Mouse (Mus musculus) cerebellum, postnatal 4 days (tissue): ENCODE results near the gene Plac9b.
"Not testable (repeated sequence)": the region's sequence is repeated elsewhere in the genome, so short reads cannot be mapped to it uniquely, and the experiment has no call there.

Source experiments
- DNase-seq, 2 experiments: peaks; one replicate each; pipeline ENCODE4 v3.0.0; 2022; ENCODE audit warnings: low spot score in 2 of 2, mixed read lengths in 1 of 2

Plac9b gene

DNA sequence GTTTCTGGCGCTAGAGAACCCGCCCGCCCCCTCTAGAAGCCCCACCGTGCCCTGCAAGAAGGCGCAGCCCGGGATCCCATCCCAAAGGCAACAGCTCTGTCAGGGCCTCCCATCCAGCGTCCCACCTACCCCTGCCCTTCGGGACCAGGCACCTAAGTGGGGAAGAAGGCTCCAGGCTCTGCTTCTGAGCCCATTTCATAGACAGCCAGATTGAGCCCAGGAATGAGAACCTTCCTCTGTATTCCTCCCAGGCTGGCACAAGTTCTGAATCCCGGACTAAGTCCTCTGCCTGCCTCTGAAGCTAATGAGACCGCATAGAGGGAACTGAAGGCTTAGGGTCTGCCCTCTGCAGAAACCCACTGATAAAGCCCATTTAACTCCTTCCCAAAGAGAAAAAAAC is at the start of gene Plac9b:
Plac9b (minus strand) TSS at position 101 of the 400 bp plus-strand sequence.
- DNase-seq: not testable (repeated sequence)

DNA sequence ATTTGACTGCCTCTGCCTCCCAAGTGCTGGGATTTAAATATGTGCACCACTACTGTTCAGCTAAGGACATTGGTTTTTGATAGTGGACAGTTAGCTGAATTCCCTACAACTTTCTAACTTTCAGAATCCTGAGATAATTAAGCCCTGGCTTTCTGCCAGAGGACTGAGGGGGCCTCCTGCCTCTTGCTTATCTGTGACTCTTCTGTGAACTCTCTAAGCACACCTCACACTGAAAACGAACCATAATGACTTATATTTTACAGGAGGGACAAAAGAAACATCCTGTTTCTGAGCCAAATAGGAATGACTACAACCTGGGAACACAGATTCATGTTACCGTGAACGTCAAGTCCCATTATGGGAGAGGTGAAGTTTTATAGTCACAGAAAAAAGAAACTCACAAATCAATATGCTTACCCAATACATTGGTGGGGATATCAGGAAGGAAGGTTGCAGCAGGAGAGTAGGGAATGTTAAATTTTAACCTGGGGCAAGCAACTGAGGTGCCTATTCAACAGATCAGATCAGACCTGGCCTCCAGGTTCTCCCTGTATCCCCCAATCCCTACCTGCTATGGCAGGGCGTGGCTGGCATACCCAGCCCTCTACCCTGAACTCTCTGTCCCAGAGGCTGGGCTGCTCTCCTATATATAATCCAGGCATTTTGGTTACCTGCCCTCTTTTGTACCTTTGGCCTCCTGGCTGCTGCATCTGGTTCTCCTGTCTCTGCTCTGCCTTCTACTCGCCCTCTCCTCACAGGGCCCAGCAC is 34.1 kb upstream of the Plac9b start:
- not testable (repeated sequence) for DNase-seq

DNA sequence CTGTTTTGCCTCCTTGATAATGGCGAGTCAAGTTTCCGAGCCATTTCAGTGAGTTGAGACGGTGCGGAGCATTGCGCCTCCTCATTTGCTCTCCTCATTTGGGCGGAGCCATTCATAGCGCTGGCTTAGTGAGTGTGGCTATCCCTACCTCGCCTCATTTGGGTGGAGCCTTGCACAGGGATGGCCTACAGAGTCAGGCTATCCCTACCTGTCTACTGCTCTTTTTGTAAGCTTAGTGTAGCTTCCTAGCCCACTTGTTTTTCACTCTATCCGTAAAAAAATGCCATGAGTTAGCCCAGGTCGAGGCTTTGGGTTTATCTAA is 24.6 kb upstream of the Plac9b start, which contains the start of gene Tmem254b:
Tmem254b (minus strand) TSS at position 116 of the 322 bp plus-strand sequence.
- not testable (repeated sequence) for DNase-seq

DNA sequence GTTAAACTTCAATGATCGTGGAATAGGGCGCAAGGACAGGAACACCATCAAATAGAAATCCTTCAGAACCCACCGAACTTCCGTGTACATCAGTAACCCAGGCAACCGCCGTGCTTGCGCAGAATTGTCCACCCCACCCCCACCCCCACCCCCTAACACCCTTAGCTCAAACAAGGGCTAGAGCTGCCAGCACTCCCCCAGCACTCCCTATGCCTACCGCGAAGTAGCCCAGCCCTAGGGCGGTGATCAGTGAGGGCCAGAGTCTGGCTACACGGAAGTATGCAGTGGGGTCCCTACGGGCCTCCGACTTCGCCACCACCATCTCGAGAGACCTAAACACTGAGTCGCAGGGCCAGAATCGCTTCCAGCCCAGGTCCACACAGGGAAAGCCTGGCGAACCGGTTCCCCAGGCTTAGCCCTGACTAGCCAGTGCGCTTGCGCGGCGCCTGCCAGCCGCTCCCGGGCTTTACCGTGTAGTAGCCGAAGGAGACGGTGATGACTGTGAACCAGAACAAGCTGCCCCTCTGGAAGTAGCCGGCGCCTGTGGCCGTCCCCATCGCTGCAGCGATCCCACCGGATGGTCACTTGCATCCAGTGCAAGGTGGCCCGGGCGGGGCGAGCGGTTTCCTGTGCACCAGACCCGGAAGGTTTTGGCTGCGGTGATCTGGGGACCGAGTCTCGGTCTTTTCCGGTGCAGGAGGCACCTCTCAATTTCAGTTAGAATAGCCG is 24.1 kb upstream of the Plac9b start:
- DNase-seq: not testable (repeated sequence)

GRCm38 (mm10) chr14:26197851-26198250 is 15.6 kb upstream of the Plac9b start:
- DNase-seq: not testable (repeated sequence)

DNA sequence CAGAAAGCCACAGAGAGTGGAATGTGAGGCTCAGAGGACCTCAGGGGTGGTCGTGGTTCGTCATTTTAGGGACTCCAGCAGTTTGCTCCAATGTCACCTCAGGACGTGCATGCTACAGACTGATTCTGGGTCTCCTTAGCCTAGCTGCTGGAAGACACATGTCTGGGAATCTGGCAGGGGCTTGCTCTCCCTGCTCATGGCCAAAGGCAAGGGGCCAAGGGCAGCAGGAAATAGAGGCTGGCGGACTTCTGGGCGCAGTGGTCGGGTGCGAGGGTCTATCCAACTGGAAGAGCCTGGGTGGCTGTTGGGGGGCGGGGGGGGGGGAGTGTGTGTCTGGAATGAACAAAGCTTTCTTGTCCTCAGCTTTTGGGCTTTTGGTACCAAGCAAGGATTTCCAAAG is 6.1 kb upstream of the Plac9b start:
- DNase-seq: not testable (repeated sequence)

DNA sequence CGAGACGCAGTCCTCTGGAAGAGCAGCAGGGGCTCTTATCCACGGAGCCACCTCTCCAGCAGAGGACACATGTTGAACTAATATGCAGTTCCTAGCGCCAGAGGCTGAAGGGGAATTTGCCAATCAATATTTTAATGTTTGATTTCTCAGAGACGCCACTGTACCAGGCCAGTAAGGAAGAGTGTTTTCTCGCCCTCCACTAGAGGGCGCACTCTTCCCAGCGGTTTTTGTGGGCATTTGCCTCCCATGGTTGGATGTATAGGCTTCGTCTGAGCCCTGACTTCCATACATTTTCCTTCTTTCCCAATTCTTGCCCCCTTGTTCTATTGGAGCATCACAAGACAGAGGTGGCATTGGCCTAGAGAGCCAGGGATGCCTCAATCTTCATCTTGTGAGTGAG is 4.4 kb upstream of the Plac9b start:
- DNase-seq: not testable (repeated sequence)

DNA sequence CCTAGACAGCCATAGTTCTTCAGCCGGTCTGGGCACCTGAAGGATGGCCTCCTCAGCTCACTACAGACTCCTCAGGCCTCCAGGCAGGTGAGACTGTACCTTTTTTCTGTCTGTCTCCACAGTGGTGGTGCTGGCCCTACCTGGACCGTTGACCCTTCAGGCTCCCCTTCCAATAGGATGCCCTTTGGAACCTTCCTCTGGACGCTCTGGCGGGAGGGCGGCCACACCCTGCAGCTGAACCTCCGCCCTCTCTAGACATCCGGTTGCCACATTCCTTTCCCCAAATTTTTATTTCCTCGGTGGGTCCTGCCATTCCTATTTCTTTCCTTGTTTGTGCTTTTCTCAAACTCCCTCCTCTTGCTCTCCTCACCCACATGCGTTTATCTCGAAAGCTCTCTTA is 620 bp downstream of the Plac9b start:
- DNase-seq: not testable (repeated sequence)

DNA sequence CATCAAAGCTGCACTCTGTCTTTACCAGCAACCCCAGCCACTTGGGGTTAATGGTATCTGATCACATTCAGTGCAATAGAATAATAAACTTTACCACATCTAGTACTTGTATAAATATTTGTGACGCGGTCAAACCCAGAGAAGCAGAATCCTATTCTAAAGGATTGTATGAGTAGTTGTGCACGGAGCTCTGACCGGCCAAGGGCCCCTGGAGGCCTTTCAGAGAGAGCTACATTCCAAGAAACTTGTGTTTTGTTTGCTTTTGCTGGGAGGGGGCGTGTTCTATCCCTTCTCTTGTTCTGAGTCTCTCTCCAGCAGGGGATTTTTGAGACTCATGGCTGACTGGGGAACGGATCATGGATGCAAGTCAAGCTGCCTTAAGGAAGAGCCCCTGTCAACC is 7.3 kb downstream of the Plac9b start:
- DNase-seq: not testable (repeated sequence)

DNA sequence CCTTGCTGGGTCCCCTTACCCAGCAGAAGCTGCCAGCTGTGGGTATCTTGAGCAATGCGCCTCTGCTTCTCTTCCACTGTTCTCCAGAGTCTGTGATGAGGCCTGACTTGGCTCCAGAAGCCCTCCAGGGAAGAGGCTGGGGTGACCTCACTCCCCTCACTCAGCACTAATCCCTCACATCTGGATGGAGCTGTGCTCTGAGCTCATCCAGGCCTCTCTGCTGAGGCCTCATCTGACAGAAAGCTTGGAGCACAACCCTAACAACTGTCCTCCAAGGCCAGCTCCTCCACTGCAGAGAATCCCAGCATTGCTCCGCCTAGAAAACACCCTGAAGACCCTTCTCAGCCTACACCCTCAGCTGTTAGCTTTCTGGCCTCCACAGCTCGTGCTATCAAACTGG is 8.3 kb downstream of the Plac9b start:
- DNase-seq: not testable (repeated sequence)

DNA sequence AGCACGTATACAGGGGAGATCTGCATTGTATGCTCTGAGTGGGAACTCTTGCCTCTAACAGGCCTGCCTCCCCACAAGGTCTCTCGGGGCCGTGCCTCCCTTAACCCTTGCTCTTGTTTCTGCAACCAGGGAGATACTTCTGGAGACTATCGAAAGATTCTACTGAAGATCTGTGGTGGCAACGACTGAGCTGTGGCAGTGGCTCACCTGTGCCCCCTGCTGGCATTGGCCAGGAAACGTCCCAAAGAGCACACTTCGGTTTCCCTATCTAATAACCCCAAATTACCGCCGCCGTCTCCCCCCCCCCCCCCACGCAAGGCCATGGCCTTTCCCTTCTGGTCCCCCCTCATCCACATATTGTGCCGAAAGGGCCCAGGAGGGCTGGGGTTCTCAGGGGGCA is 17.0 kb downstream of the Plac9b start:
- DNase-seq: not testable (repeated sequence)

DNA sequence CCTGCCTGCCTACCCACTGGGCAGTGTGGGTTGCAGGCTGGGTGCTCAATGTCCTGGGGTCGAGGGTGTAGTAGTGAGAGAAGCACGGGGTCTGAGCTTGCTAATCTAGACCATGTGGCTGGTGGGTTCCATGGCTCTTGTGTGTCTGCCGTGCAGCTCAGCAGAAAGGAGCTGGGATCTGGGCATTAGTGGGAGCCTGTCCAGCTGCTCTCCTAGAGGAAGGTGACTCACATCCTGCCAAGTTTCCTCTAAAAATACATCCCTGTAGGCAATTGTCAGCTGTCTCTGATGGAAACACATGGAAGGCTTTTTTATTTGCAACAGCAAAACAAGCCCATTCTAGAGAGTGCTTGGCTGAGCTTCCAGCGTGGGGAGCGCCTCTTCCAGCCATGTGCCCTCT is 19.9 kb downstream of the Plac9b start:
- DNase-seq: not testable (repeated sequence)

DNA sequence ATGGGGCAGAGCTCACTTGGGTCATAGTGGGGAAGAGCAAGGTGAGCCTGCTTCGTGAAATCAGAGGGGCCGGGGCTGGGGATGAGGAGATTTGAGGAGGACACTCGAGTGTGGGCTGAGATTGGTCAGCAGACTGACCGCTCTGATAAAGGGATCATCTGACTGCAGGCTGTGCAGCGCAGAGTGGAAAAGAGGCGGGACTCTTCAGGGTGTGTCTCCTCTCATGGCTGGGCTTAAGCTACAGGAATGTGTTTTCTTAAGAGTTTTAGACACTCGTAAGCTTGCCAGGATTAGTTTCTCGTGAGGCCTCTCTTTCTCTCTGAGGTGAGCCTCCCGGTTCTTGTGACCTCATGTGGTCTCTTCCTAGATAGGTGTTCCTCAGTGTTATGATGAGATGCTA is 21.1 kb downstream of the Plac9b start:
- not testable (repeated sequence) for DNase-seq

DNA sequence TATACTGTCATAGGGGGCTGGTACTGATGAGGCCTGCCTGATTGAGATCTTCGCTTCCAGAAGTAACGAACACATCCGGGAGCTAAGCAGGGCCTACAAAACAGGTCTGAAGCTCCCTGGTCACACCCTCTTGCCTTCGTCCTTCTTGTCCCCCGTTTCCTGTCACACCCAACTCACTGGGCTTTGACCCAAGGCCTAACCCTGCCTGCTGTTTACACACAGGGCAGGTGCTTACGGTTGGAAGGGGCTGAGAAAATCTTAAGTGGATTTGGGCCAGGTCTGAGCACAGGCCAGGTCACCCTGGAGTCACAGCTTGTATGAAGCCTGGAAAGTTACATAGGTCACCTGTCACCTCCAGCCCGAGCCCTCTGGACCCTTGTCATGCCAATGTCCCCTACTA is 26.2 kb downstream of the Plac9b start:
- not testable (repeated sequence) for DNase-seq

DNA sequence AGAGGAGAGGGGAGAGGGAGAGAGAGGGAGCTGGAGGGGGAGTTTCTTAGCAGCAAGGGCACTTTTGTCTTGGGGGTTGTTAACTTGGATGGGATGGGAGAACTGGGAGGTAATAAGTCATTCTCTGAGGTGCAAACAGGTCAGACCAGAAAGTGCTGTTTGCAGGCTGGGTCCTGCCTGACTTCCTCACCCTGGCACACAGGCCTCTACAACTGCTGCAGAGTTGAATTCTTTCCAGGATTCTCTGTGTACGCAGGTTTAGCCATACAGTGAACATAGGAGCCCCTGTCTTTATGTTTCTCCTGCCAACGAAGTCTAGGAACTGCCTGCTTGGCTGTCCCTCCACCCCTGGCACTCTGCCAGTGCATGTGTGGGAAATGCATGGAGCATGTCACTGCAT is 35.2 kb downstream of the Plac9b start:
- not testable (repeated sequence) for DNase-seq

DNA sequence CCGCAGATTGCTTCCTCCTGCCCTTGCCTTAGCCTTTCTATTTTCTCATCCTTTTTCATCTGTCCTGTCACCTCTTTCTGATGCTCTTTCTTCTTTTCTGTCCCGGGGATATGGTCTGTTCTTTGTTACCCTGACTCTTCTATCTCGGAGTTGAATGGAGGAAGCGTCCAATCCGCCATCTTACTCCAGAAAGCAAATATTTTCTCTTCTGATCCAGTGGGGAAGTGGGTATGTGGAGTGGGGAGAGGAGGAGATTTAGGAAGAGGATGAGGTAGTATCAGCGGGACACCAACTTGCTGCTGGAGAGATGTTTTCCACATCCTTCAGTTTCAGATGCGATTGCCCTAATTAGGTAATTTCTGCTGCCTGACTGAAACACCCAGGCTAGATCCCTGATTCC is 63.2 kb downstream of the Plac9b start:
- DNase-seq: not testable (repeated sequence)

DNA sequence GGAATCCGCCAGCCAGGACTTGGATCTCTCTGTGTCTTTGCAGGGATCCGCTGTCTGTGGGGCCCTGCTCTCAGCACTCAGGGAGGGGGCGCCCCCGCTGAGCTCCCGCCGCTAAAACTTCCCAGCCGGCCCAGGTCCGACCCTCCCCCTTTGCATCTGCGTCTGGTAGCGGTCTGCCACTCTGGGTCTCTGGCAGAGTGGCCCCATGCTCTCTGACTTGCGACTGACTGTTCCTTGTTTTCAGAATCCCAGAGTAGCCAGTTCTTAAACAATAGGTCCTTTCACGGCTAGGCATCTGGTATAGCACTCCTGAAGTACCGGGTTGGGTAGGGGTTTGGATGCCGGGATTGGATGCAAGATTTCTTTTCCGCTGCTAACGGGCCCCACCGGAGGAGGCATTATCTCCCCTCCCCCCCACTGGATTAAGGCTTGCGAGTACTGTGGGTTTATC is 63.7 kb downstream of the Plac9b start:
- not testable (repeated sequence) for DNase-seq

DNA sequence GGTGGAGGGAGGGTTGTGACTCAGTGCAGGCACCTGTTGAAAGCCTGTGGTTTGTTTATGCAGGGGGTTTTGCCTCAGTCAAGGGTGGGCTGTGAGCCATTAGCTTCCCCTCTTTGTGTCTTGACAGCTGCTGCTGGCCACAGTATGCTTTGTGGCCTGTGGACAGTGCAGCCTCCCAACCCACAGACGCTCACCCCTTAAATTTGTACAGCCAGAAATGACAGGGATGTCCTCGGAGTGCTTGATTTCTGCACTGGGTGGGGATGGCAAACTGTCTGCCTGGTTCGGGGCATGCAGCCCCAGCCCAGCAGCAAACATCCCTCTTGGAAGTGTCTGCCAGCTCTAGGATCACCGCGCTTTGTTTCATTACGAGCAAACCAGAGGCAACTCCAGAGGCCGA is 64.1 kb downstream of the Plac9b start, which contains the start of gene Duxbl2:
Duxbl2 (plus strand) TSS at position 200 of the 400 bp plus-strand sequence.
- DNase-seq: not testable (repeated sequence)
